Mouse (Mus musculus) lung, postnatal 36 days (tissue): ENCODE measurements around the gene Nwd2.

ENCODE experiments used
- DNase-seq: peaks from one replicate; pipeline ENCODE4 v3.0.0; 2022; ENCODE audit warnings: mixed read lengths

Gene Nwd2

DNA sequence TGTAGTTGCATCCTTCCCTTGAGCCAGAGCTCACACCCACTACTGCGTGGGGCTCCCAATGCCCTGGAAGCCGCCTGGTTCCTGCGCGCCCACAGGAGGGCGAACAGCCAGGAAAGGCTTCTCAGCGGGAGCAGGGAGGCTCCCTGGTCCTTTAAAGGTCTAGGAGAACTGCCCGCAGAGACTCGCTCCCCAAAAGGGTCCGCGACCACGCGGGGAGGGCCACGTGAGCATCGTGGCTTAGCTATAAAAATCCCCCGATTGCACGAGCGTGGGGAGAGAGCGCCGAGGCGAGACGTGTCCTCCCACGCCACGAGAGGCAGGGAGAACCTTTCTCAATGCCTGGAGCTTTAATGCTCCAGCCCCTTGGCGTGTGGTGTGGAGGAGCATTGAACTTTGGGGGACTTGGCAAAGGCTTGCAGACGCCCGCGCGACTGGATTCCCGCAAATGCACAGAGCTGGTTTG, at the start of gene Nwd2:
Nwd2 (plus strand) TSS at position 33 of the 463 bp plus-strand sequence.
- no peak for DNase-seq

GRCm38 (mm10) chr5:63607447-63607846, 41.5 kb upstream of the Nwd2 start:
- no peak for DNase-seq

DNA sequence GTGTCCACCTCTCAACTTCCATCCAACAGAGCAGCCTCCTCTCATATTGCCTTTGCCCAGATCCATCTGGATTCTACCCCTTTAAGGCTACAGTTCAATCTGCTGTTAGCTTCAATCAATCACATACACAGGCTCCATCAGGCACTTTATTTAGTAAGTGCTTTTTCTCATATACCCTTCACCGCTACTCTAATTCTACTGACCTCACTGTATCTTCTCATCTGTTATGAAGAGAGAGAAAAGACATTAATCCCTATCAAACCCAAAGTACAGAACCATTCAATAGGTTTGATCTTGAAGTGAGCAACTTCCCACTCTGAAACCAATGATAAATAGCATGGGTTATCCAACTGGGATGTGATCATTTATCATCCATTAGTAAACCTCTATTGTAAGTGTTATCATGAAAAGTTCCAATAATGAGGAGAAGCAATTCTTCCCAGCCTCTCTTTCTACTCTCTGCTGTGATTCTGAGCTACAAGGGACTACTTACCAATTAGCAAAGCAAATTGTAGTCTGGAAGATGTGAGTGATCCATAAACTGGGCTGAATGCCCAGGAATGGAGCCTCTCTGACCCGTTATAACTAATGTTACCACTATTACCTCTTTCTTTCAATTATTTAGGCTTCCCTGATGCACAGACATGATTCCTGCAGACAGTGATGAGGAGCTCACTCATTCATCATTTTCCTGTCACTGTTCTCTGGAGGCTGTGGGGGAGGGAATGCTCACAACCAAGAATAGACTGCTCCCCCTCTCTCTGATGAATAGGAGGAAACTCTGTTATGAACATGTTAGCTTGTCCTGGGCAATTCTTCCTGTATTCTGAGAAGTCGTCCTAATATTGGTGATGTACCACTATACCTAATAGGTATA, 31.9 kb upstream of the Nwd2 start:
- no peak for DNase-seq

DNA sequence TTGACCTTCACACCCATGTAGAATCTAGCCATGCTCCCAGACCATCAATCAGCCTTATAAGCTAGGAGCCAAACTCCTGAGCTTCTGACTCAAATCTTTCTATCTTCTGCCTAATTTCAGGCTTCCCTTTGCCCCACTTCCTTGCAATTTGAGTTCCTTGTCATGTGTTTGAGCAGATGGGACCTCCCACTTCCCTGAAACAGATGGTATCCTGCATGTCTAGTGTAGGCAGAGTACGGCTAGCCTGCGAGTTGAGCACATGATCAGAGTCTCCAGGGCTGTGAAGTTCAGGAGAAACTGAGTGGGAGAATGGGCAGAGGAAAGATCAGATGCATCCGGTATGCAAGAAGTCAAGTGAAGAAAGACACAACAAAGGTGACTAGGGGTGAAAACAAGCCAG, 24.8 kb upstream of the Nwd2 start:
- no peak for DNase-seq

- no peak for DNase-seq
These were observed 20.9 kb upstream of the Nwd2 start for GRCm38 (mm10) chr5:63627832-63628530.

DNA sequence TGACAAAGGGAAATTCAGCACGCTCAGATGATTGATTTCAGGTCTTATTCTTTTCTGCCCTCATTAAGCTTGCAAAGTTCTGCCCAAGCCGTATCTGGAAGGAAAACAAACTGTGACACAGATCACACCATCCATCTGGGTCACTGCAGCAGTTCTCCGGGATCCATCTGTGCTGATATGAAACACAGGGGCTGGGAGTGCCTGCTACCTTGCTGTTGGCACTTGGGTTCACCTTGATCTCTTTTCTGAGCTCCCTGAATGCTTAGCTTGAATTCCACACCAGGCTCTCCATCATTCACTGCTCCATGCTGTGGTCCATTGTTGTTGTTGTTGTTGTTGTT, 20.4 kb upstream of the Nwd2 start:
- DNase-seq = no peak

GRCm38 (mm10) chr5:63634636-63635035, 14.3 kb upstream of the Nwd2 start:
- DNase-seq = no peak

DNA sequence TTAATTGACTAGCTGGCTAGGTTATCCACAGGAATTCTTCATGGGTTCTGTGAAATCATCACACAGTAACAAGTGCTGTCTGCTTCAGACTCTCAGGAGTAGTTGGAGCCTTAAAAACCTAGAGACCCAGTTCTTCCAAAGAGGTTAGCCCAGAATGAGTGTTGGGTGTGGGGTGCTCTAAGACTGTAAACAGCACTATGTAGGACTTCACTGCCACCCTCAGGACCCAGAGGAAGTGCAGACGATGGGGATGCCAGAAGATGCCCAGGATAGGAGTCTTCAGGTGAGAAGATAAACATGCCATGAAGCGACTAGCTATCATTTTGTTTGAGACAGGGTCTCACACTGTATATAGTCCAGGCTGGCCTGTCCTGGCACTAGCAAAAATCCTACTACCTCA, 715 bp upstream of the Nwd2 start:
- no peak for DNase-seq

DNA sequence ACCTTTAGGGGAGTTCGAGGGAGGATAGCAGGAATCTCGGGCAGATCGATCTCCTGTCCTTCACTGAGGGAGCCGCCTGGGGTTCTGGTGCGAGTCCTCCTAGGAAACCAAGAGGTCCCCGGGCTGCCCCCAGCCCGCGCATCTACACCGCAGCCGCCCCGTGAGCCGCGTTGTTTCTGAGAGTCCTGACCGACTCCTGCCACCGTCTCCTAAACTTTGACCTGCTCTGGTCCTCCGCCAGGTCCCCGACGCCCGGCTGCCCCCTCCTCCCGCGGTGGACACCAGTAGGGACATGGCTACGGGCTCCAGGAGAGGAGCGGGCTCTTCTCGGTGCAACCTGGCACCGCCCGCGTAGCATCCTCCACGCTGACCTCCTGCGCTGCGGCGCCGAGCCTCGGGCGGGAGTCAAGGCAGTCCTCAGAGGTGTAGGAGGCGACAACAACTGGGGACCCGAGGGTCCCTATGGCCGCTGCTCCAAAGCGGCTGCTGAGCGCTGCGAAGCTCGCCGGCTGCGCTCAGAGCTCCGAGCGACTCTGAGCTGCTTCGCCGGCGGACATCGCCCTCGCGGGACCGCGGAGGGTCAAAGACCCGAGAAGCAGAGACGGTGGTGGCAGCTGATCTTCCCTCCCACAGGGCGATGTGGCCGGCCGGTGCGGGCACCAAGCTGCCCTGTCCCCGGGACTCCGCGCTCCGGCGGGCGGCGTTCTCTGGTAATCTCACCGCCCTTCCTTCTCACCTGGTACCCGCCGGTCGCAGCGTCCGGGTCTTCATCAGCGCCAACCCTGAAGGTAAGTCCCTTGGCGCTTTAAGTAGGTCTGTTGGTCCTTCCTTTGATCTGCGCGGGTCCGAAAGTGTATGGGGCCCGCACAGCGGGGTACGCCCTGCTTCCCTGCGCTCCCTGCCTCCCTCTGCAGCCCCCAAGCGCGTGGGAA, 897 bp downstream of the Nwd2 start:
- DNase-seq = no peak

GRCm38 (mm10) chr5:63651813-63652212, 2.9 kb downstream of the Nwd2 start:
- no peak for DNase-seq

- no peak for DNase-seq
These were observed 3.8 kb downstream of the Nwd2 start for GRCm38 (mm10) chr5:63652705-63653104.

DNA sequence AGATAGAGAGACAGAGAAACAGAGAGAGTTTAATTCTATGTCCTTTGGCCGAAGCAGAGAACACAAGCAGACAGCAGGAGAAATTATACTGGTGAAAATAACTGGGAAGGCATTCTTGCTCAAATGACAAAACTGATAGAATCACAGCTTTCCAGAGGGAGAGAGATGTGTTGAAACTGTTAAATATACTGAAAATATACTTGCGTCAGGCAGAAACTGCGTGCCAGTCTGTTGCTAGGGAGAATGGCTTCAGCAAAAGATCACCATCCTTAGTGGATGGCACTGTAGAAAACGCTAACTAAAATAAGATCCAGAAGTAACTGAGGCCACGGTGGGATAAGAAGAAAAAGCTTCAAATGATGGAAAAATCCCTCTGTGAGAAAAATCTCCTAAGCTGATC, 18.0 kb downstream of the Nwd2 start:
- no peak for DNase-seq

- DNase-seq = no peak
These were observed 27.0 kb downstream of the Nwd2 start for GRCm38 (mm10) chr5:63675934-63676333.

GRCm38 (mm10) chr5:63689084-63689483, 40.2 kb downstream of the Nwd2 start:
- no peak for DNase-seq

DNA sequence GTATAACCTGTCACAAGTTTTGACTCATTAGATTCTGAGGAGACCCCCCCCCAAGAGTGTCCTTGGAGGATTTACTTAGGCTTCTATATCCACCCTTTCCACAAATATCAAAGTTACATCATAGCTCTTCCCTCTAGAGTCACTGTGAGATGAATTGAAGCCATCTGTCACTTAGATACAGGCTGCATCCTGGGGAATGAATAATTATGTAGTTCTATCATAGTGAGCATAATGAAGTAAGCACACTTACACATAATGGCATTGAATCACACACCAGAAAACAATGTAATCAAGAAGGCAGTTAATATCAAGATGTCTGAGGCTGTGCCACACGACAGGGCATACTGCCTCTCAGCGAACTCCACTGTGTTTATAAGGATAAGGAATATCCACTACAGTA, 47.9 kb downstream of the Nwd2 start:
- no peak for DNase-seq

DNA sequence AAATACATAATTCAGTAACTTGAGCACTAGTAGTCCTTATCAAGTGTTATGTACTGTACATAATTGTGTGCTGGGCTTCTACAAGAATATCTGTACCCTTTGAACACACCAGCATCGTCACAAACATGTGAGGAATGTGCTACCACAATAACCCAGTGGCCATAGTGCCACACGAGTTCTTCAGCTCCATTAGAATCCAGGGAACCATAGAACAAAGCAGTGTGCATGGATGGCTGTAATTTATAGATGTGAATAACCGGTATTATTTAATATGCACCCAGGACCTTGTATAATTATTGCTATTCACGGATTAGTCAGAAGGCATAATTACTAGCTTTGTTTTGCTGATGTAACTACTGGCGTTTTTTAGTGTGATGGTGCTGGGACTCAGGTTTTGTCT, 48.3 kb downstream of the Nwd2 start:
- DNase-seq = no peak

DNA sequence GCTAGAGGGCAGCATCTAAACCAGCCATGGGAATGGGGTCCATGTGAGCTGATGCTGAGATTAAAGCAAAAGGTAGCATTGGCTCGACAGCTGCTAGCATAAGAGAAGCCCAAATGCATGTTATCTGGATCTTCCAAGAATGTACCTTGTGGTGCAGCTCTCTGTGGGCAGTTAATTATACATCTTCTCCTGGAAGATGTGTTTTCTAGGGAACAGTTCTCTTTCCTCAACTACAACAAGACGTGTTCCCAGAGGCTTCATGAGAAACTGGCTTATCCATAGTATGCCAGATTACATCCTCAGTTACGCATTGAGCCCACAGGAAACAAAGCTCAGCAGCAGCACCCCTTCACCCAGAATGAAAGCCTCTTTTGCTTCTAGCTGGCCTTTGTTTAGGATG, 80.1 kb downstream of the Nwd2 start:
- no peak for DNase-seq

DNA sequence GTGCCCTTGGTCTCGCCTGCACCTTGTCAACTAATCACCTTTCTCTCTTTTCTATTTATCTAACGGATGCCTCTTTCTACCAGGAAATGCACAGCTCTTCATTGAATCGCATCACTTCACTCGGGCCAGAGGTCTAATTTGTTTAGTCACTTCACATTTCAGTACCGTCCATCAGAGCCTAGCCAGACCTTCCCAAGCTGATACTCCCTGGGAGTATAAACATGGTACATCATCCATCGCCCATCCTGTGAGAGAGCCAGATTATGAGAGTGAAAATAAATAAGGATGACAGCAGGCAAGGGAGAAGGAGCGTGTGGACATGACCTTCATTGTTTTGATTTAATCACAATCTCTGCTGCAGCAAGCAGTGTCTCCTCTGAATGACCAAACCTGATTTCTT, 86.6 kb downstream of the Nwd2 start:
- DNase-seq = no peak

DNA sequence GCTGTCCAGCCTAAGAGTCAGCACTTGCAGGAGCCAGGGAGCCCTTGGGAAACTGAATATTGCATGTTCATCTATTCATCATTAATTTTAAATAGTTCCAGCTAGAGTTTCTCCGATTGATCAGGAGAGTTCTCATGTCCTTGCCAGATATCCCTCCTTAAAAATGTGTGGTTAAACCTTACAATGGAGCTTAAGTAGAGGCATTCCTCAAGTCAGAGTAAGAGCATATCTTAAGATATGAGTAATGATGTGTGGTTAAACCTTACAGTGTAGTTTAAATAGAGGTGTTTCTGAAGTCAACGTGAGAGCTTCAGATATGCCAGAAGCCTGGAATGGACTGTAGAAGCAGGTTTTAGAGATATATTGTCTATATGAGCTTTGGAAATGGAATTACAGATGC, 94.5 kb downstream of the Nwd2 start:
- DNase-seq = no peak

DNA sequence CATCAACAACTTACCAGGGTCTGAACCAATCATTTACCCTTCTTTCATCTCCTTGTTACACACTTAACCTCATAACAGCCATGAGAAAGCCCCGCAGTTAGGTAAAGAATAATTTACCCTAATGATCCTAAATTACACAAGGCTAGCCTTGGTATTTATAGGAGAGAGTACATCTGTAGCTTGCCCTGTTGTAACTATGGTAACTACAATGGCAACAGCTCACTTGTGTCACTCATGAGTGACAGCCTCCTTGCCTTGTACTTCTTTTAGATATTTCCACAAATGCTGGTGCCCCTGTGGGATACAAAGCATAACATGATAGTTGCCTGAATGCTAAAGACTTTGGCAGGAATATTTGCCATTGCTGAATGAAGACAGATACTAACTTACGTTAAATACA, 99.4 kb downstream of the Nwd2 start:
- DNase-seq = no peak

GRCm38 (mm10) chr5:63748759-63749158, 99.9 kb downstream of the Nwd2 start:
- DNase-seq = no peak

DNA sequence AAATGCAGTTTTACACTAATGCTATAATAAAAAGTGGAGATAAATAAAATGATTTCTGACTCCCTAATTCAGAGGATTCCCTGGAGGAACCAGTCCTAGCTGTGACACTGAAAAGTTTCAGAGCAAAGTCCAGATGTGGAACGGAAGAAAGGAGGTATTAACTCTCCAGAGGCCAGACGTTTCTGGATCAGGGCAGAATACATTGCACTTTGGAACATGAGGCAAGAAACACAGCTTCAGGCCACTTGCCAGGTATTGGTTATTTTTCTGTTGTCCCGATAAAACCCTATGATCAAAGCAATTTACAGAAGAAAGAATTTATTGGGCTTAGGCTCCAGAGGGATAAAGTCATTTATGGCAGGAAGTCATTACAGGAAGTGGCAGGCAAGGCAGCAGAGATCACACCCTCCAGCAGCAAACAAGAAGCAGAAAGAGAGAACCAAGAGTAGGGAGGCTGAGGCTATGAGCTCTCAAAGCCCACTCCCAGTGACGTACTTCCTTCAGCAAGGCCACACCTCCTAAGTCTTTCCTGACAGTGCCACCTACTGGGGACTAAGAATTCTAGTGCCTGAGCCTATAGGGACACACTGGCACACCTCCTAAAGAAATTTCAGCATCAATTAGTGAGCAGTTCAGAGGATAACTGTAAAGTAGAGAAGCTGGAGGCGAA, 106.3 kb downstream of the Nwd2 start:
- no peak for DNase-seq

- no peak for DNase-seq
These were observed 107.0 kb downstream of the Nwd2 start for GRCm38 (mm10) chr5:63755938-63756337.
